Mouse (Mus musculus) forebrain, embryonic 14.5 days (tissue): ENCODE measurements around the gene Foxn3. TPM values are rescaled to one million over a fixed set of nuclear protein-coding genes. Genes with fewer than 3 reads are reported as not detected.
A peak's percentile ranks its signal among the peaks of the same experiment; 100 is the strongest.

Experiments
- ATAC-seq: fragments of 200-750 bp; cut with Nextera tagmentation; 2 replicates; pipeline ENCODE4 v1.8.0; 2017; ENCODE audit warnings: mild to moderate bottlenecking, moderate library complexity
- DNase-seq: peaks from one replicate; pipeline ENCODE4 v3.0.0-alpha.2; 2015; ENCODE audit warnings: low spot score
- H3K27ac ChIP-seq: fragments of 300-500 bp; sonication (generic); 2 replicates; pipeline ENCODE4 v1.5.1; 2014; ENCODE audit warnings: low read depth, mild to moderate bottlenecking, control low read depth, low read length, moderate library complexity
- H3K27me3 ChIP-seq: fragments of 300-500 bp; sonication (generic); replicated peaks from 2 replicates; pipeline ENCODE4 v1.6.1; 2014; ENCODE audit warnings: low read length, control low read depth, mixed read lengths; ENCODE audit not compliant: control insufficient read depth, insufficient read depth
- H3K36me3 ChIP-seq: fragments of 300-500 bp; sonication (generic); 2 replicates; pipeline ENCODE4 v1.6.1; 2014; ENCODE audit warnings: low read length, control low read depth; ENCODE audit not compliant: control insufficient read depth, insufficient read depth
- H3K4me1 ChIP-seq: fragments of 300-500 bp; sonication (generic); 2 replicates; pipeline ENCODE4 v1.6.1; 2014; ENCODE audit warnings: antibody characterized with exemption, low read length, control low read depth; ENCODE audit not compliant: control insufficient read depth, insufficient read depth
- H3K4me2 ChIP-seq: fragments of 300-500 bp; sonication (generic); 2 replicates; pipeline ENCODE4 v1.6.1; 2014; ENCODE audit warnings: mild to moderate bottlenecking, control low read depth, low read length
- H3K4me3 ChIP-seq: fragments of 300-500 bp; sonication (generic); 2 replicates; pipeline ENCODE4 v1.5.1; 2014; ENCODE audit warnings: low read depth, low read length, control low read depth
- H3K9ac ChIP-seq: fragments of 300-500 bp; sonication (generic); 2 replicates; pipeline ENCODE4 v1.6.1; 2014; ENCODE audit warnings: mild to moderate bottlenecking, low read length, control low read depth, moderate library complexity
- H3K9me3 ChIP-seq: fragments of 300-500 bp; sonication (generic); replicated peaks from 2 replicates; pipeline ENCODE4 v1.6.1; 2016; ENCODE audit warnings: low read length, control low read depth, mixed read lengths; ENCODE audit not compliant: control insufficient read depth
- WGBS: fragments of 180-500 bp; shearing (Covaris S2); extraction: QIAGEN DNeasy Blood & Tissue Kit; methylation state at CpG from one replicate; pipeline ENCODE4 v1.1.7; 2014; 5-methylcytosine and 5-hydroxymethylcytosine counted together
- polyA plus RNA-seq: library from polyadenylated mRNA; unstranded; fragments of >200 nt; fragmentation: Nextera tagmentation; extraction: Ambion mirVana; gene quantifications from 2 replicates; pipeline ENCODE4 v1.2.1, GENCODE M21; 2014

The Foxn3 gene
- polyA plus RNA-seq, 1 experiment from 2014 or later = 61.6 TPM

- Histone ChIP-seq H3K27ac (no peak overlapping the region; the same call in 1 of the 2 replicates), H3K27me3 (no peaks in the 10 kb centered on the region), H3K9me3 (no peaks in the 10 kb centered on the region), H3K4me1 (peaks cover 6% of the 10 kb centered on the region; the same call in 1 of the 2 replicates), H3K4me2 (peak overlapping the region; percentile 35), H3K36me3 (no peaks in the 10 kb centered on the region), H3K4me3 (no peak overlapping the region), H3K9ac (no peak overlapping the region)
- DNase-seq (peak; percentile 94), ATAC-seq (peak; percentile 91)
- WGBS = 34% methylated on average over 25 of the region's 25 CpGs
Observed at GRCm38 (mm10) chr12:99570197-99570956, 7.0 kb upstream of the Foxn3 start.

DNA sequence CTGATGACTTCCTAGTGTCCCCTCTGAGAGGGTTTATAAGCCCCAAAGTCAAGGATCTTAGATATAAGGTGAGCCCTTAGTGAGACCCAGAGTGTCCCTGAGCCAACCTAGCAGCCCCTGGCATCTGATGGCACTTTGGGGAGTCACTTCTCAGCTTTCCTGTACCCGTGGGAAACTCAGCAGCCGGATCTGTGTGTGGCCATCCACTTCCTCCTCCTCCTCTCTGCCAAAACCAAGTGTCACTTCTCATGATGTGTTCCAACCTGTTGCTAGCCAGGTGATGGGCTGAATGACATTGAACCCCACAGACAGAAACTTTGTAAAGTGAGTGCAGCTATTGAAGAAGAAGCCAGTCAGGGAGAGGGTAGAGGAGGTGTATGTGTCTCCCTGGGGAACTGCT, 2.2 kb upstream of the Foxn3 start:
- 61% methylated on average over 2 of the region's 2 CpGs for WGBS
- Histone ChIP-seq H3K9ac (no peak overlapping the region), H3K4me2 (no peak overlapping the region), H3K4me1 (peaks cover 16% of the 10 kb centered on the region), H3K9me3 (no peaks in the 10 kb centered on the region), H3K4me3 (no peak overlapping the region), H3K36me3 (no peaks in the 10 kb centered on the region), H3K27ac (no peak overlapping the region), H3K27me3 (no peaks in the 10 kb centered on the region)
- ATAC-seq (no peak), DNase-seq (no peak)

DNA sequence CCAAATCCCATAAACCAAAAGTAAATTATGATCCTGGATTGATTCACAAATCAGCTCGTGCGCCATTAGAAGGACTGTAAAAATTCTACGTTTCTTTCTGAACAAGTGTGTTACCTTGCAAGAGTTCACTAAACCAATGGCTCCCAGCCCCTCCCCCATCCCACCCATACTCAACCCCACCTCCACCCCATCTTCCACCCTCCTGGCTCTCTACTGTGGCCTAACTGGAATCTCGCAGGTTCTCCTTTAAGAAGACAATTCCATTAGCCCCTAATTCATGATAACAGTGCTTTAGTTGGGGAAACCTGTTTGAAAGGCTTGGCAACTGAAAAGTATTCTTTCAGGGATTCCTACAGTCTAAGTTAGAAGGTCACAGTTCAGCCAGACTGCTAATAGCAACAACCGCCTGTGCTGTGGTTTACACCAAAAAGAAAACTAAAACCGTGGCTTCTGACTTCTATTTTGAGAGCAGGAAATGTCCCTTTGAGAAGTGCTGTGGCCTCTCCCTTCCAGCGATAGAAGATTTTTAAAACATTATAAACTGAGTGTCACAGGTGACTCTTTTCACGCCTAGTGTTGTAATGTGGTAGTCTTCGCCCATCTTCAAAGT, 1.0 kb upstream of the Foxn3 start:
- Histone ChIP-seq H3K4me1 (peaks cover 12% of the 10 kb centered on the region), H3K9ac (0 out of 2 replicates have a peak overlapping the region, but pooled peaks have one; percentile 90), H3K27ac (no peak overlapping the region), H3K4me2 (peak overlapping the region; percentile 70), H3K9me3 (no peaks in the 10 kb centered on the region), H3K36me3 (no peaks in the 10 kb centered on the region), H3K4me3 (peak overlapping the region; percentile 78; the same call in 1 of the 2 replicates), H3K27me3 (no peaks in the 10 kb centered on the region)
- 29% methylated on average over 9 of the region's 9 CpGs for WGBS
- no peak for ATAC-seq
- peak; percentile 23 for DNase-seq

- Histone ChIP-seq H3K9ac (peak overlapping the region; percentile 90), H3K4me1 (peaks cover 12% of the 10 kb centered on the region), H3K27ac (peak overlapping the region; percentile 23; the same call in 1 of the 2 replicates), H3K36me3 (no peaks in the 10 kb centered on the region), H3K9me3 (no peaks in the 10 kb centered on the region), H3K27me3 (no peaks in the 10 kb centered on the region), H3K4me2 (peak overlapping the region; percentile 70), H3K4me3 (peak overlapping the region; percentile 78)
- WGBS = under 1% methylated on average over 10 of the region's 10 CpGs
- DNase-seq (peak; percentile 66), ATAC-seq (no peak; the same call in 1 of the 2 replicates)
Observed at GRCm38 (mm10) chr12:99562867-99563189, 554 bp downstream of the Foxn3 start.

GRCm38 (mm10) chr12:99562073-99562866, 1.1 kb downstream of the Foxn3 start:
- Histone ChIP-seq H3K4me2 (peak overlapping the region; percentile 70), H3K36me3 (no peaks in the 10 kb centered on the region), H3K4me1 (peaks cover 12% of the 10 kb centered on the region), H3K27me3 (no peaks in the 10 kb centered on the region), H3K9ac (peak overlapping the region; percentile 90), H3K27ac (peak overlapping the region; percentile 75; the same call in 1 of the 2 replicates), H3K4me3 (peak overlapping the region; percentile 78), H3K9me3 (no peaks in the 10 kb centered on the region)
- peak; percentile 69 for ATAC-seq
- under 1% methylated on average over 24 of the region's 24 CpGs for WGBS
- peak; percentile 79 for DNase-seq

GRCm38 (mm10) chr12:99561333-99561766, 2.0 kb downstream of the Foxn3 start:
- no peaks in the 10 kb centered on the region for H3K27me3 ChIP-seq
- peak overlapping the region; percentile 90; the same call in 1 of the 2 replicates for H3K9ac ChIP-seq
- 32% methylated on average over 3 of the region's 3 CpGs for WGBS
- H3K4me1 ChIP-seq = peaks cover 12% of the 10 kb centered on the region
- H3K36me3 ChIP-seq = no peaks in the 10 kb centered on the region
- H3K9me3 ChIP-seq = no peaks in the 10 kb centered on the region
- ATAC-seq (no peak), DNase-seq (peak; percentile 53)
- H3K4me2 ChIP-seq = peak overlapping the region; percentile 70
- H3K4me3 ChIP-seq = peak overlapping the region; percentile 78; the same call in 1 of the 2 replicates
- H3K27ac ChIP-seq = no peak overlapping the region

GRCm38 (mm10) chr12:99560701-99561332, 2.6 kb downstream of the Foxn3 start:
- Histone ChIP-seq H3K4me3 (0 out of 2 replicates have a peak overlapping the region, but pooled peaks have one; percentile 78), H3K27ac (no peak overlapping the region), H3K9me3 (no peaks in the 10 kb centered on the region), H3K36me3 (no peaks in the 10 kb centered on the region), H3K4me2 (peak overlapping the region; percentile 70), H3K27me3 (no peaks in the 10 kb centered on the region), H3K4me1 (peaks cover 12% of the 10 kb centered on the region), H3K9ac (no peak overlapping the region)
- no peak for DNase-seq
- WGBS = 71% methylated on average over 11 of the region's 11 CpGs
- no peak for ATAC-seq

GRCm38 (mm10) chr12:99559483-99559882, 3.9 kb downstream of the Foxn3 start:
- Histone ChIP-seq H3K9me3 (no peaks in the 10 kb centered on the region), H3K4me1 (peaks cover 12% of the 10 kb centered on the region), H3K4me3 (no peak overlapping the region), H3K4me2 (no peak overlapping the region), H3K27me3 (no peaks in the 10 kb centered on the region), H3K36me3 (no peaks in the 10 kb centered on the region), H3K27ac (no peak overlapping the region), H3K9ac (no peak overlapping the region)
- DNase-seq = no peak
- WGBS = 91% methylated on average over 11 of the region's 11 CpGs
- no peak for ATAC-seq
